Mouse (Mus musculus): ENCODE measurements around the gene Cwc25.

Cwc25 gene

DNA sequence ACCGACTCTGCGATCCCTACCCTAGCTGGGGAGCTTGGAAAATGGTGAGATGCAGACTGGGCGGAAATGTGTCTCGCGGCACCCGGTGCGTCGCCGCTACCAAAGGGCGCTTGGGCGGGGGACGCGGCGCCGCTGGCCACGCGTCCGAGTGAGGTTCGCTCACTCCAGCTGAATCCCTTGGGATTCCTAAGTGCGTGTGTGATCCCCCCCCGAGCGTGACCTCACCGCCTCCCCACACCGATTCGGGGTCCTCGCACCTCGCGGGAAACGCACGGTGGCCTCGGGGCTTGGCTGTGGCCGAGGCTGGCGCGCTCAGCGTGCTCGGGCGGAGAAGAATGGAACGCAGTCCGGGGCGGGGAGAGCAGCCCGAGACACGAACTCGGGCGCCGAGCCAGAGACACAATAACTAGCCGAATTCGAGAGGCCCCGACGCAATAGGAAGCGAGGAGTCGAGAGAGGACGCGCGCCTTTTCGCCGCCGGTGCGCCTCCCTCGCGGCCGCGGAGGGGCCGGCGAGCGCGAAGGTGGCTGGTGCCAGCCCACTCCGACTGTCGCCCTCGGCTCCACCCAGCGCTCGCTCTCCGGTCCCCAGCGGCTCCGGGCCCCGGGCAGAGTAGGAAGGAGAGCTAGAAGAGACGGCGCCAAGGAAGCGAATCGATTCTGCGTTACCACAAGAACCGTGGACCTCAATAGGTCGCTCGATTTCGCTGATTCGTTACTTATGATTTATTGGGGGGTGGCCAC, 66.2 kb downstream of the Cwc25 start, which contains the start of gene Pcgf2:
Gene Pcgf2, minus strand, starts transcription at position 495 of the 743 bp plus-strand sequence.
- peak; percentile 46 to 50 for DNase-seq (ENCODE audit: low spot score in 2 of 2)

- peak; percentile 61 to 73 for DNase-seq (ENCODE audit: low spot score in 2 of 2)
Measured at GRCm38 (mm10) chr11:97699626-97700002, 66.7 kb downstream of the Cwc25 start.

- no peak for DNase-seq (ENCODE audit: low spot score in 2 of 2)
Measured at GRCm38 (mm10) chr11:97698741-97699611, 67.4 kb downstream of the Cwc25 start.

DNA sequence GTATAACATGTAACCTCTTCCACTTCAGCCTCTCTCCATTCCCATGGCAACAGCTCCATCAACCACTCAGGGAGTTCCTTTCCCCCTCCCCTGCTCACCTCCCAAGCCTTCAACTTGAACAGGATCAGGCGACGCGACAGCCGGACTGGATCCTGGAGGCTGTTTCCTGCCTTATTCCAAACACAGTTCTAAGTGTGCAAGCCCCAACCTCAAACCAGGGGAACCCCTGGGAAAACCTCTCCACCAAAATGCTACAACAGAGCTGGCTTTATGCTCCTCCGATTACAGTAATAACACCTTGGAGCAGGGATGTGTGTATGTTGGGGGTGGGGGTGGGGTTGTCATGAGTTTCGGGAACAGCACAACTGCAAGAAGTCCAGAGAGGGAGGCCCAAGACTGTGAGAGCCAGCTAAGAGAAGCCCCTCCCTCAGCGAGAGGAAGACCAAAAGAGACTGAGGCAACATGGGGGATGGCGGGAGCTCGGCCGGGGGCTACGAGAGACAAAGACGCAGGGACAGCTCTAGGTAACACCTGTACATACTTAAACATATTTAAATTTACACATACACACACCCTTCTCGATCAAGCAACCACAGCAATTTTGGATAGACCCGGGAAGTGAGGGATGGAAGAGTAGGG, 68.3 kb downstream of the Cwc25 start:
- DNase-seq (ENCODE audit: low spot score in 2 of 2), result no peak

DNA sequence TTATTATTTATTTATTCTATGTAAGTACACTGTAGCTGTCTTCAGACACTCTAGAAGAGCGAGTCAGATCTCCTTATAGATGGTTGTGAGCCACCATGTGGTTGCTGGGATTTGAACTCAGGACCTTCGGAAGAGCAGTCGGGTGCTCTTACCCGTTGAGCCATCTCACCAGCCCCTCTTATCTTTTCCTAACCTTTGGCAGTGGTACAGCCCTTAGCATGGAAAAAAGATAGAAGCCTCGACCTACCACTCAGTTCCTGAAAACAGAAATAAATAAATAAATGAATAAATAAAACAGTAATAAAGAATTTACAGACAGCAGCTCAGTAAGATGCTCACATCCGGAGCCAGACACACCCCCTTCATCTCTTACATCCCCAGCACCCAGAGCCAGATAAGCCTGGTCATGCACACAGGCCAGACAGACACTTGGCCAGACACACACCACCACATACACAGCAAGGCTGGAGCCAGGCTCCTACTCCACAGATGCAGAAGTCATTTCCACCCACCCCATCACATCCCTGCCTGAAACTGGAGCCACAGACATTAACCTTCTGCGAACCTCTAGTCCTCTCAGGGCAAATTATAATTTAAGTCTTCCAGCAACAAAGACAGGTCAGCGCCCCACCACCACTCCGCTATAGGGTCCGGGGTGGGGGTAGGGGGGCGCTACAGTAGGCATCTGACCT, 69.0 kb downstream of the Cwc25 start:
- no peak for DNase-seq (ENCODE audit: low spot score in 2 of 2)

DNA sequence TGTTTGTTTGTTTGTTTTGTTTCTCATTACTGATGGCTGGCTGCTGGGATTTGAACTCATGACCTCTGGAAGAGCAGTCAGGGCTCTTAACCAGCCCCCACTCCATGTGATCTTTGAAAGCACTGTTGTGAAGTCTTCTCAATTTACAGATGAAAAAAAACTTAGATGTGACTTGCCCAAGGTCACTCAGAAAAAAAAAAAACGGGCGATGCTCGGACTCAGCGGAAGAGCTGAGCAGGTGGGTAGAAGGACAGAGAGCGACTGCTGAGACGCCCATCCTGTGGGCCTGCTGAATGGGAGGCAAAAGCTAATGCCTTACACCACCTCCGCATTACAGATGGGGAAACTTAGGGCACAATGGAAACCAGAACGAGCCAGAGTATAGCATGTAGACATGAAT, 69.7 kb downstream of the Cwc25 start:
- DNase-seq (ENCODE audit: low spot score in 2 of 2), result no peak

DNA sequence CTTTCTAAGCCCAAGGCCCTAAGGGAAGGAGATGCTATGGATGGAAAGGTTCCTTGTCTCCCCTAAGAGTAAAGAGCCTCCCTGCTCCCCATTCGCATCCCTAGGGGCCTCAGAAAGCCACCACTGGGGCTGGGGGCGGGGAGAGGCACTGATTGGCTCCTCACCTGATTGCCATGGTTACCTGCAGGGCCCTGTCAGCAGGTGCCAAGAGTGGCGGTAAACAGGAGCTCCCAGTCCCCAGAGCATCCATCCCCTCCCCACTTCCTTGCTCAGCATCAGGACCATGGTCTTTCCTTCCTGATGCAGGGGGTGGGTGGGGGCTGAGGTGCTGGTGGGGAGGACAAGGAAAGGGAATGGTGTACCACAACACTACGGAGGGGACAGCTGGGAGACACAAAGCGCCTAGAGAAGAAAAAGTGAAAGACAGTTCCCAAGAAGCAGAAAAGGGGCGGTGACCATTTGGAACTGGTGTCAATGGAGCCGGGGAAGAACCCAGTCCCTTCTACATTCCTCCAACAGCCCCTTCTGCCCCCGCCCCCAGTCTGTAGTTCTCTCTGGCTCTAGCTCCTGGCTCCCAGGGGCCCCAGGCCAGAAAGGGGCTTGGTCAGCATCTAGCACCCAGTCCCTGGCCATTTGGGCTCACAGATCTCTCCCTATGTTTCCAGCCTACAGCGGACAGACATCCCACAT, 70.5 kb downstream of the Cwc25 start:
- DNase-seq (ENCODE audit: low spot score in 2 of 2), result no peak
